Mouse (Mus musculus) layer of hippocampus, postnatal 36 days (tissue): ENCODE data around the gene Trub2. TPM values are rescaled to one million over a fixed set of nuclear protein-coding genes. Genes with fewer than 3 reads are reported as not detected.
A peak's percentile ranks its signal among the peaks of the same experiment; 100 is the strongest.

Experiments used
- DNase-seq, 2 experiments: peaks; one replicate each; pipeline ENCODE4 v3.0.0; 2022
- total RNA-seq, 2 experiments: library from RNA; stranded (reverse); gene quantifications; 2 replicates each; pipeline ENCODE4 v1.2.3; 2021

Trub2 gene
- total RNA-seq, 2 experiments from 2014 or later: 39.9 to 46.6 TPM

- DNase-seq: no peak
Observed at GRCm38 (mm10) chr2:29773323-29773722, 15.0 kb downstream of the Trub2 start.

- DNase-seq: no peak
Observed at GRCm38 (mm10) chr2:29771611-29772461, 16.5 kb downstream of the Trub2 start.

DNA sequence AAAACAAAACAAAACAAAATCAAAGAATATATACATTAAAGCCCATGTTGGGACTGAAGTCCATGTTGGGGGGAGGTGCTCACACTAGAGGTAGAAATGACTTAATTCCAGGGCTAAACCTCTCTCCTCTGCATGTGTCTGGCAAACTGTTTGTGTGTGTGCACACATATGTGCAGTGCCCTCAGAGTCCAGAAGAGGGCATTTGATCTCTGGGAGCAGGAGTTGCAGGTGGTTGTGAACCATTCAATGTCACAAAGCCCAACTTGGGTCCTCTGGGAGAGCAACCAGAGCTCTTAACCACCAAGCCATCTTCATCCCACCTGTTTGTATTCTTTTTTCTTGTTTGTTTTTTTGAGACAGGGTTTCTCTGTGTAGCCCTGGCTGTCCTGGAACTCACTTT, 18.1 kb downstream of the Trub2 start:
- DNase-seq: no peak

GRCm38 (mm10) chr2:29768901-29769300, 19.4 kb downstream of the Trub2 start:
- DNase-seq: no peak

DNA sequence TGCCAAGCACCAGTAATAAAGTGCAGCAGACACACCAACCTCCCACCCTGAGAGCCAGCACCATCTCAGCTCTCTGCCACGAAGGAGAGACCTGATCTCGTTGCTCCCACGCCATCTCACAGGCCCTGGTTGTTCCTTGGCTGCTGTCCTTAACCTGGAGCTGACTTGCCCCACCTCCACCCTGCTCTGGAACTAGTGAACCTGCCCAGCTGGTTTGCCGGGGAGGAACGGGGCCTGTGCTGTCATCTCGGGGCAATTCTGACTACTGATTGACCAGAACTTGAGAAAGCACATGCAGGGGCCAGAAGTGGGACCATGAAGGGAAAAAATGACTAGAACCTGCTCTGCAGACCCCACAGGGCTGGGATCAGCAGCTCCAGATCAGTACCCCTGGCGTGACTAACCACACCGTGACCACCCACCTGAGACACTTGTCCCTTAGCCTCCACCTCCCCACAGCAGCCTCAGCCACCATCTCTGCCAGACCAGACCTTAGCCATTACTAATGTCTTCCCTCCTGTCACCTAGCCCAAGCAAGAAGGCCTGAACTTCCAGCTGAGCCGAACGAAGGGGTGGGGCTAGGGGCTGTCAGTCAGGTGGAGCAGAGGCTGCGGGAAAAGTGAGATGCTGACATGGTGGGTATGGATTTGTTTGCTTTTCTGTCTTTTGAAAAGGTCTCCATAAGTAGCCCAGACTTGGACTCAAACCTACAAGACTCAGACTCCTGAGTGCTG, 20.2 kb downstream of the Trub2 start:
- DNase-seq: no peak

GRCm38 (mm10) chr2:29764831-29765230, 23.5 kb downstream of the Trub2 start:
- peak; percentile 44 to 54 for DNase-seq

- DNase-seq: no peak
Observed at GRCm38 (mm10) chr2:29755693-29756092, 32.6 kb downstream of the Trub2 start.

GRCm38 (mm10) chr2:29752397-29752796, 35.9 kb downstream of the Trub2 start:
- no peak for DNase-seq

DNA sequence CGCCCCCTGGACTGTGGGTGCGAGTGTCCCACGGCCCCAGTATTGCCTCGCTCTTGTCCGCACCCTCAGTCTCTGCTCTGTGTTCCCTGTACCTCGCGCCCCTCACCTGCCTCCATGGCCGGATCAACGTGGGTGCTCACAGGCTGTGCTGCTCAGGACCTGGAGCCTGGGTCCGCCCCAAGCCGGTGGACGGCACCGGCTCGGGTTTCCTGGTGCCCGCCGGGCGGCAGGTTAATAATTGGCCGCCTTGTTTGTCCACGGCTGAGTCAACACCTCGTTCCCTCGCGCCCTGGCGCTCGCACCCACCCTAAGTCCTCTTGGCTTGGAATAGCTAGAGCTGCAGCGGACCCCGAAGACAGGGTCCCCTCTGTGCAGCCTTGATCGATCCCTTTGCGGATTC, 36.8 kb downstream of the Trub2 start, which contains the start of gene Gm13420:
Gene Gm13420 (minus strand): TSS at position 189 of the 400 bp plus-strand sequence.
- no peak for DNase-seq

DNA sequence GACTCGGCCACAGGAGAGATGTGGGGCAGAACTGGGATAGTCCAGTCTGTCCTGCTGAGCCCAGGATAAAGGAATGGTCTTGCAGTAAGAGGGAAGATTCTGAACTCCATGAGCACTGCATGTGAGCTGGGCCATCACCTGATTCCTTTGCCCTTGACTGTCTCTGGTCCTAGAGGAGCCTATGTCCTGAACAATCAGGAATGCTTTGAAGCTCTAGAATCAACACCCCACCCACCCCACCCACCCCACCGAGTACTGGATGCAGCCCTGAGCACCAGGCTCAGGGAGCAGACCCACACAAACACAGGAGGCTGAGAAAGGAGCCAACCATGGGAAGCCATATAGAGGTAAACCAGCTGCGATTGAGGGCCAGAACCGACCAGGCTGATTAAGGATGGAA, 39.8 kb downstream of the Trub2 start:
- DNase-seq: no peak

DNA sequence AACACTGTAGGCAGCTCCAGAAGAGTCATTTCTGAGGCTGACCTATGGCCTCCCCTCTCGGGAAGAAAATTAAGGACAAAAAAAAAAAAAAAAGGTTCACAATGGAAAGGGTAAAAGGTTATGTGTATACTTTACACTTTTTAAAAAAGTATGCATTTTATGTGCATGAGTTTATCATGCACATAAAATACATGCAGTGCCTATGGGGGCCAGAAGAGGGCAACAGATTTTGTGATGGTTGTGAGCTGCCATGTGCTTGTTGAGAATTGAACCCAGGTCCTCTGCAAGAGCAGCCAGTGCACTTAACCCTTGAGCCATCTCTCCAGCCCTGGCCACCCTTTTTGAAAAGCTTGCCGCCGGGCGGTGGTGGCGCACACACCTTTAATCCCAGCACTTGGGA, 40.5 kb downstream of the Trub2 start:
- no peak for DNase-seq

DNA sequence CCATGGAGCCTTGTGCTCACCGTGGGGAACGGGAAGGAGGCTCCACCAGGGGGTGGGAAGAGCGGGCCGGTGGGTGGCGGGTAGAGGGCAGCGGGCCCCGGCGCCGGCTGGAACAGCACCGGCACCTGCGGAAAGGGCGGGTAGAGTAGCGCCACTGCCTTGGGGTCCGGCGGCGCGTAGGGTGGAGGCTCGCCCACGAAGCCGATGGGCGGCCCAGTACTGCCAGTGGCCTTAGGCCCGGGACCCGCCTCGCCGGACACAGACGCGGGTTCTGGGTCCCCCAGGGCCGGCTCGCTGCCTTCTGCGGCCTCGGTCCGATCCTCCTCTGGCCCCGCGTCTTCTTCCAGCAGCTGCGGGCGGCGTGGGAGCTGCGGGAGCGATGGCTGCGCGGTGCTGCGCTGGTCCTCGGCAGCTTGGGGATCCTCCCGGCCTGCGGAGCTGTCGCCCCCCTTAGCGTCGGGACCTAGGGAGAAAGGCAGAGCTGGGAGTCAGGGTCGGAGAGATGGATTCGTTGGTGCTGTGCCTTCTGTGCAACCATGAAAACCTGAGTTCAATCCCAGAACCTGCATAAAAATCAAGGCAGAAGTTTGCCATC, 41.0 kb downstream of the Trub2 start:
- no peak for DNase-seq

DNA sequence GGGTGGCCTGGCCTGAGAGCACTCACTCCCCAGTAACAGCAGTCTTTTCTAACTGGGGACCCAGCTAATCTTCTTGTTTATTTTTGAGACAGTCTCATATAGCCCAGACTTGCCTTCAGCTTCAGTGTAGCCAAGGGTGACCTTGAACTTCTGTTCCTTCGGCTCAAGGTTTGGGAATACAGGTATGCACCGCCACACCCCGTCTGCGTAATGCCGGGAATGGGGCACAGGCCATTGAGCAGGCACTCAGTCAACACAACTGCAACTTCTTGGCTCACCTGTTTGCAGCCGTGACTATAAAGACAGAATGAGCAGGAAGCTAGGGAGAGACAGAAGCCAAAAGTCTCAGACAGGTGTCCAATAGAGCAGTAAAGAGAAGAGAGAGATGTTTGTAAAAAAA, 44.0 kb downstream of the Trub2 start:
- DNase-seq: no peak

- no peak for DNase-seq
Observed at GRCm38 (mm10) chr2:29741207-29741606, 47.1 kb downstream of the Trub2 start.

GRCm38 (mm10) chr2:29739368-29739767, 48.9 kb downstream of the Trub2 start:
- no peak for DNase-seq

DNA sequence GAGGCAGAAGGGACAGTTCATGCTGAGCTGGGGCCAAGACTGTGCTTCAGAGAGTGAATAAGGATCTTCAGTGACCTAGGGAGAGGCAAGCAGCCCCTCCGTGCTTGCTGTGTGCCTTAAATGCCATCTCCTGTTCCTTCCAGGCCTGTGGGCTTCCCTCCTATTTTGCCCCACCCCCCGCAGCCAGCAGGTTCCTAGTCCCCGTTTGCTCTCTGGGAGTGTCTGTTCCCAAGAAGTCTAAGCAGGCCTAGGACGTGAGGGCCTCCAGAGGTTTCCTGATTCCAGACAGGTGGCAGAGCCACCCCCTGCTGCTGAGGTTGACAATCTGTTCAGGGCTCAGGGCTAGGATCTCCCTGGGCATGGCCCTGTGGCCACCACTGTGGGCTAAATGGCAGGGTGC, 49.5 kb downstream of the Trub2 start:
- no peak for DNase-seq

GRCm38 (mm10) chr2:29737209-29737925, 50.9 kb downstream of the Trub2 start:
- DNase-seq: no peak

GRCm38 (mm10) chr2:29735708-29736107, 52.6 kb downstream of the Trub2 start:
- DNase-seq: no peak

GRCm38 (mm10) chr2:29733348-29733747, 55.0 kb downstream of the Trub2 start:
- no peak for DNase-seq

DNA sequence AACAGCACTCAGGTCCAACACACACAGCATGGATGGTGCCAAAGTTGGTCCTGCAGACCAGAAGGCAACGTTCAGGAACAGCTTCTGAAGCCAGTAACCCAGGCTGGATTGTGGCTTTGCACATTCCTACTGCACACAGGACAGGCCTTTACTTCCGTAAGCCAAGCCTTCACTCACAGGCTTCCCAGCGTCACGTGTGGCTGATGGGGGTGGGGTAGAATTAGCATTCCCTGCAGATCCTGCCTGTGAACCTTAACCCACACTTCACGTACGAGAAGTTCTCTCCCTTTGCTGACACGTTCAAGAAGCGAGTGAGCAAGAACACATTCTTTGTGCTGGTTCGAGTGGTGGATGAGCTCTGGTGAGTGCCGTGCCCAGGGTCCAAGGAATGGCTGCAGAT, 55.7 kb downstream of the Trub2 start:
- no peak for DNase-seq

DNA sequence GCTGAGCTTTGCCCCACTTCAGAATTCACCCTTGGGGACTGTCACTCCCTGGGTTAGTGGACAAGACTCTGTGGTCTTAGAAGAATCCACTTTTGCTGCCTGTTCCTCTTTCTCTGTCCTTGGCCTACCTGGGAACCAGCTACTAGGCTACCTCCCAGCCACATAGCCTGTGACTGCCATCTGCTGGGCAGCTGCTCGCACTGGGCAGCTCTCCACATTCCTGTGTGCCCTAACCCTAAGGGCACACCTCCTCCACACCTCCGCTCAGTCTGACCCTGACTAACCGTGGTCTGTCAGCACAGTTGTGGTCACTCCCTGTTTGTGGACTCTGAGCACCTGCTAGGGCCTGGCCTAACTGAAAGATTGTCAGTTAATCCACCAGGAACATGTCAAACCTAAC, 56.8 kb downstream of the Trub2 start:
- DNase-seq: no peak

DNA sequence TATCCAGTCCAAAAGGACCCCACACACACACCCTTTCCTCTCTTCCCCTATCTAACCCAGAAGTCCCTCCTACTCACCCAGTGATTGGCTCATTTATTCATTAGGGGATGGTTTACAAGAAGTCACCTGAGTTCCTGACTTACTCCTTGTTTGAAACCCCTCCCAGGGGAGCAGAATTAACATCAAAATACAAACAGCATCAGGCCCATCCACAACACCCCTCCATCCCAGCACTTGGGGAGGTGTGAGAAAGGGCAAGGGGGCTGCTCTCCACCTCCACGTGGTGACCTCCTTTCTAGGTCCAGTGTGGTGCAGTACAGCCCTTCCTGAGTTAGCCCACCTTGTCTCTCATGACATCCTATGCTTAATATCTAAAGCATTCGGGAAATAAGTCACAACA, 58.8 kb downstream of the Trub2 start:
- no peak for DNase-seq
